ENCODE assay signal across 7 mouse cellular contexts in the genomic region with DNA sequence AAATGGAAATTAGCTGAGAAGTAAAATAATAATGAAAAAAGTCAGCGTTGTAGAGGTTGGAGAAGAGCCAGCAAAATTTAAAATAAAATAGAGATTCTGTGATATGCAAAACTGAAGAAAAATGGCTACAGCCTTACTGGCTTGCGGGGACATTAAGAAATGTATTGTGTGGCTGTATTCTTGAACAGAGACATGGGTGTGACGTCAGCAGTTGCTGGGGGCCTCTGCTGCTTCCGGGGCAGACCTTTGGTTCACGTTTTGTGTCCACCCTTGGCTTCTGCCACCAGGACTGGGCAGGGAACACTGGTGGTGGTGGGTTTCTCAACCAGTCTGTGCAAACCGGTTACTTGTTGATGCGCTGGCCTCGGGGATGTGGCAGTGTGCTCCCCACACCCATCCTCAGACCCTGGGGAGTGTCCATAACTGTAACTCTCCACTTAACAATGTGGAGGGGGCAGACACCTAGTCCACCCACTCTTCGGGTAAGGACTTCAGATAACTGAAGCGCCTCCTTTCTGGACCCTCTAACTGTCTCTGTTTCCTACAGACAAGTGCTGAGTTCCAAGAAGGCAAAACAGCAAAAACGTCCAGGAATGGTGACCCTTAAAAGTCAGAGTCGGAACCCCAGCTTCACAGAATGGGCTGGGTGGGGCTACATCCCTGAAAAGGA. TPM values are rescaled to one million over a fixed set of nuclear protein-coding genes. Genes with fewer than 3 reads are reported as not detected.
DNase-seq lines count a peak whose midpoint lies in the region; ATAC-seq lines count a peak whose summit lies in the region.

No protein-coding gene starts in this region.

- no peak overlapping the region for H3K9ac ChIP-seq in limb, embryonic 12.5 days (replicated peaks)
- no peak overlapping the region for H3K9ac ChIP-seq in embryonic facial prominence, embryonic 12.5 days
- H3K9ac ChIP-seq in hindbrain, embryonic 16.5 days (ENCODE audit: low read depth, low read length): peak overlapping the region; percentile 82; the same call in 1 of the 2 replicates
- peak overlapping the region; percentile 48; the same call in 1 of the 2 replicates for H3K9ac ChIP-seq in neural tube, embryonic 14.5 days (replicated peaks; ENCODE audit: low read depth, low read length)
- H3K9ac ChIP-seq in heart, embryonic 11.5 days (ENCODE audit: low read depth, low read length): no peak overlapping the region

- no peaks in the 10 kb centered on the region; the same call in 1 of the 2 replicates for H3K9me3 ChIP-seq in limb, embryonic 12.5 days
- no peaks in the 10 kb centered on the region for H3K9me3 ChIP-seq in limb, embryonic 10.5 days (replicated peaks)
- no peaks in the 10 kb centered on the region for H3K9me3 ChIP-seq in embryonic facial prominence, embryonic 12.5 days
- H3K9me3 ChIP-seq in hindbrain, embryonic 16.5 days (ENCODE audit: control insufficient read depth, low read length): no peaks in the 10 kb centered on the region
- no peaks in the 10 kb centered on the region for H3K9me3 ChIP-seq in neural tube, embryonic 14.5 days (ENCODE audit: control insufficient read depth, low read length)
- H3K9me3 ChIP-seq in heart, embryonic 11.5 days (replicated peaks; ENCODE audit: control insufficient read depth, low read length): no peaks in the 10 kb centered on the region

- peaks cover 59% of the 10 kb centered on the region for H3K27me3 ChIP-seq in limb, embryonic 12.5 days
- H3K27me3 ChIP-seq in limb, embryonic 10.5 days (ENCODE audit: low read depth, poor library complexity, severe bottlenecking): peaks cover 62% of the 10 kb centered on the region
- peaks cover 41% of the 10 kb centered on the region for H3K27me3 ChIP-seq in embryonic facial prominence, embryonic 12.5 days
- no peaks in the 10 kb centered on the region for H3K27me3 ChIP-seq in hindbrain, embryonic 16.5 days (replicated peaks; ENCODE audit: control insufficient read depth, insufficient read depth, low read length)
- peaks cover 5% of the 10 kb centered on the region; the same call in 1 of the 2 replicates for H3K27me3 ChIP-seq in neural tube, embryonic 14.5 days (ENCODE audit: control insufficient read depth, insufficient read depth, low read length)
- H3K27me3 ChIP-seq in heart, embryonic 11.5 days (ENCODE audit: control insufficient read depth, insufficient read depth, low read length): peaks cover 37% of the 10 kb centered on the region

- peaks cover 6% of the 10 kb centered on the region; the same call in 1 of the 2 replicates for H3K4me1 ChIP-seq in limb, embryonic 12.5 days (replicated peaks)
- peaks cover 13% of the 10 kb centered on the region for H3K4me1 ChIP-seq in limb, embryonic 10.5 days
- H3K4me1 ChIP-seq in embryonic facial prominence, embryonic 12.5 days: no peaks in the 10 kb centered on the region
- peaks cover 6% of the 10 kb centered on the region; the same call in 1 of the 2 replicates for H3K4me1 ChIP-seq in hindbrain, embryonic 16.5 days (ENCODE audit: control insufficient read depth, insufficient read depth, low read depth, low read length)
- no peaks in the 10 kb centered on the region for H3K4me1 ChIP-seq in neural tube, embryonic 14.5 days (ENCODE audit: control insufficient read depth, insufficient read depth, low read length)
- peaks cover 4% of the 10 kb centered on the region; the same call in 1 of the 2 replicates for H3K4me1 ChIP-seq in heart, embryonic 11.5 days (ENCODE audit: control insufficient read depth, insufficient read depth, low read length)

- ATAC-seq in limb, embryonic 12.5 days (ENCODE audit: insufficient number of reproducible peaks, insufficient read depth, low FRiP score, low TSS enrichment, low read depth): no peak
- no peak for ATAC-seq in embryonic facial prominence, embryonic 12.5 days (ENCODE audit: insufficient number of reproducible peaks, insufficient read depth, low FRiP score, low TSS enrichment)
- no peak for ATAC-seq in hindbrain, embryonic 16.5 days
- no peak for ATAC-seq in neural tube, embryonic 14.5 days (ENCODE audit: low read depth)
- ATAC-seq in heart, embryonic 11.5 days (replicated peaks; ENCODE audit: insufficient number of reproducible peaks, low FRiP score, low TSS enrichment): no peak

- no peak overlapping the region for H3K4me2 ChIP-seq in limb, embryonic 12.5 days
- 0 out of 2 replicates have a peak overlapping the region, but pooled peaks have one; percentile 86 for H3K4me2 ChIP-seq in embryonic facial prominence, embryonic 12.5 days (replicated peaks)
- H3K4me2 ChIP-seq in hindbrain, embryonic 16.5 days (ENCODE audit: low read length): peak overlapping the region; percentile 86
- H3K4me2 ChIP-seq in neural tube, embryonic 14.5 days (ENCODE audit: low read depth, low read length): peak overlapping the region; percentile 49
- H3K4me2 ChIP-seq in heart, embryonic 11.5 days: no peak overlapping the region

- DNase-seq in limb, embryonic 10.5 days (ENCODE audit: low spot score): no peak
- DNase-seq in adrenal gland, postnatal 36 days: no peak

- 59% methylated on average over 12 of the region's 12 CpGs for WGBS in limb, embryonic 12.5 days
- WGBS in limb, embryonic 10.5 days: 61% methylated on average over 12 of the region's 12 CpGs
- 53% methylated on average over 12 of the region's 12 CpGs for WGBS in embryonic facial prominence, embryonic 12.5 days
- WGBS in hindbrain, embryonic 16.5 days: 70% methylated on average over 12 of the region's 12 CpGs
- 56% methylated on average over 12 of the region's 12 CpGs for WGBS in neural tube, embryonic 14.5 days
- 52% methylated on average over 12 of the region's 12 CpGs for WGBS in heart, embryonic 11.5 days (ENCODE audit: insufficient replicate concordance)

- H3K36me3 ChIP-seq in limb, embryonic 12.5 days: no peaks in the 10 kb centered on the region
- H3K36me3 ChIP-seq in limb, embryonic 10.5 days: no peaks in the 10 kb centered on the region
- H3K36me3 ChIP-seq in embryonic facial prominence, embryonic 12.5 days: no peaks in the 10 kb centered on the region
- H3K36me3 ChIP-seq in hindbrain, embryonic 16.5 days (ENCODE audit: control insufficient read depth, insufficient read depth, low read length): no peaks in the 10 kb centered on the region
- no peaks in the 10 kb centered on the region for H3K36me3 ChIP-seq in neural tube, embryonic 14.5 days (ENCODE audit: control insufficient read depth, insufficient read depth, low read length)
- H3K36me3 ChIP-seq in heart, embryonic 11.5 days (ENCODE audit: control insufficient read depth, insufficient read depth, low read length): no peaks in the 10 kb centered on the region

- H3K27ac ChIP-seq in limb, embryonic 12.5 days: no peak overlapping the region
- no peak overlapping the region for H3K27ac ChIP-seq in limb, embryonic 10.5 days
- no peak overlapping the region for H3K27ac ChIP-seq in embryonic facial prominence, embryonic 12.5 days
- H3K27ac ChIP-seq in hindbrain, embryonic 16.5 days (ENCODE audit: low read depth, low read length): no peak overlapping the region
- H3K27ac ChIP-seq in neural tube, embryonic 14.5 days (ENCODE audit: low read depth, low read length): no peak overlapping the region
- no peak overlapping the region for H3K27ac ChIP-seq in heart, embryonic 11.5 days (ENCODE audit: low read depth, low read length)

- H3K4me3 ChIP-seq in limb, embryonic 12.5 days (replicated peaks): peak overlapping the region; percentile 57
- no peak overlapping the region; the same call in 1 of the 2 replicates for H3K4me3 ChIP-seq in limb, embryonic 10.5 days
- H3K4me3 ChIP-seq in embryonic facial prominence, embryonic 12.5 days: no peak overlapping the region
- peak overlapping the region; percentile 56 for H3K4me3 ChIP-seq in hindbrain, embryonic 16.5 days (ENCODE audit: low read length)
- no peak overlapping the region for H3K4me3 ChIP-seq in neural tube, embryonic 14.5 days (ENCODE audit: low read depth, low read length)
- H3K4me3 ChIP-seq in heart, embryonic 11.5 days (ENCODE audit: low read depth, low read length): no peak overlapping the region

RNA-seq across cellular contexts. Expression of a gene that starts 14.6 kb away (rescaled TPM):
- 0.11 and 0.19 TPM in 2 replicates for polyA plus RNA-seq in limb, embryonic 12.5 days (2016; fragmentation: Nextera tagmentation; extraction: Ambion mirVana)
- polyA plus RNA-seq in limb, embryonic 10.5 days (2016; fragmentation: Nextera tagmentation; extraction: Ambion mirVana): 0.15 TPM in 1 of 2 replicates, not detected in the other
- 0.11 and 0.18 TPM in 2 replicates for polyA plus RNA-seq in embryonic facial prominence, embryonic 12.5 days (2016; fragmentation: Nextera tagmentation; extraction: Ambion mirVana)
- 0.70 and 0.93 TPM in 2 replicates for polyA plus RNA-seq in hindbrain, embryonic 16.5 days (2015; fragmentation: Nextera tagmentation; extraction: Ambion mirVana)
- 0.40 and 0.50 TPM in 2 replicates for polyA plus RNA-seq in neural tube, embryonic 14.5 days (2014; fragmentation: Nextera tagmentation; extraction: Ambion mirVana)
- 1 to 10 TPM in 1 of 2 experiments, under 1 TPM in 1; 0.26 to 4.1 TPM for total RNA-seq in adrenal gland, postnatal 36 days (2021)
- polyA plus RNA-seq in heart, embryonic 11.5 days (2014; fragmentation: Nextera tagmentation; extraction: Ambion mirVana): 0.23 and 0.82 TPM in 2 replicates

RNA-seq across cellular contexts. Expression of a gene that starts 17.6 kb away (rescaled TPM):
- polyA plus RNA-seq in limb, embryonic 12.5 days (2016; fragmentation: Nextera tagmentation; extraction: Ambion mirVana): 0.23 and 0.54 TPM in 2 replicates
- 0.41 and 0.46 TPM in 2 replicates for polyA plus RNA-seq in limb, embryonic 10.5 days (2016; fragmentation: Nextera tagmentation; extraction: Ambion mirVana)
- 0.24 and 0.38 TPM in 2 replicates for polyA plus RNA-seq in embryonic facial prominence, embryonic 12.5 days (2016; fragmentation: Nextera tagmentation; extraction: Ambion mirVana)
- polyA plus RNA-seq in hindbrain, embryonic 16.5 days (2015; fragmentation: Nextera tagmentation; extraction: Ambion mirVana): 2.0 and 2.3 TPM in 2 replicates
- polyA plus RNA-seq in neural tube, embryonic 14.5 days (2014; fragmentation: Nextera tagmentation; extraction: Ambion mirVana): 1.1 and 1.3 TPM in 2 replicates
- under 1 TPM in 1 of 2 experiments, not detected in 1; 0.16 TPM for total RNA-seq in adrenal gland, postnatal 36 days (2021)
- polyA plus RNA-seq in heart, embryonic 11.5 days (2014; fragmentation: Nextera tagmentation; extraction: Ambion mirVana): 0.35 and 0.52 TPM in 2 replicates

RNA-seq across cellular contexts. Expression of a gene that starts 44.1 kb away (rescaled TPM):
- polyA plus RNA-seq in limb, embryonic 12.5 days (2016; fragmentation: Nextera tagmentation; extraction: Ambion mirVana): 42.8 and 43.2 TPM in 2 replicates
- 34.9 and 42.7 TPM in 2 replicates for polyA plus RNA-seq in limb, embryonic 10.5 days (2016; fragmentation: Nextera tagmentation; extraction: Ambion mirVana)
- polyA plus RNA-seq in embryonic facial prominence, embryonic 12.5 days (2016; fragmentation: Nextera tagmentation; extraction: Ambion mirVana): 45.7 and 47.8 TPM in 2 replicates
- 67.8 and 80.1 TPM in 2 replicates for polyA plus RNA-seq in hindbrain, embryonic 16.5 days (2015; fragmentation: Nextera tagmentation; extraction: Ambion mirVana)
- polyA plus RNA-seq in neural tube, embryonic 14.5 days (2014; fragmentation: Nextera tagmentation; extraction: Ambion mirVana): 51.9 and 64.7 TPM in 2 replicates
- total RNA-seq in adrenal gland, postnatal 36 days (2021): 100 to 1,000 TPM in 1 of 2 experiments, 10 to 100 TPM in 1; 42.9 to 150 TPM
- polyA plus RNA-seq in heart, embryonic 11.5 days (2014; fragmentation: Nextera tagmentation; extraction: Ambion mirVana): 26.4 and 29.6 TPM in 2 replicates

Comparison
In these comparisons a context has a peak if more than half of its experiments do, and no peak if none do; other contexts are left out.
1. H3K4me3 ChIP-seq: peak in limb, embryonic 12.5 days (single experiment) and hindbrain, embryonic 16.5 days (single experiment); none in limb, embryonic 10.5 days (single experiment), embryonic facial prominence, embryonic 12.5 days (single experiment), neural tube, embryonic 14.5 days (single experiment) and heart, embryonic 11.5 days (single experiment).
2. H3K4me2 ChIP-seq: peak in embryonic facial prominence, embryonic 12.5 days (single experiment), hindbrain, embryonic 16.5 days (single experiment) and neural tube, embryonic 14.5 days (single experiment); none in limb, embryonic 12.5 days (single experiment) and heart, embryonic 11.5 days (single experiment).
3. H3K9ac ChIP-seq: peak in hindbrain, embryonic 16.5 days (single experiment) and neural tube, embryonic 14.5 days (single experiment); none in limb, embryonic 12.5 days (single experiment), embryonic facial prominence, embryonic 12.5 days (single experiment) and heart, embryonic 11.5 days (single experiment).